Mouse (Mus musculus): ENCODE measurements around the gene Clip3.

DNA sequence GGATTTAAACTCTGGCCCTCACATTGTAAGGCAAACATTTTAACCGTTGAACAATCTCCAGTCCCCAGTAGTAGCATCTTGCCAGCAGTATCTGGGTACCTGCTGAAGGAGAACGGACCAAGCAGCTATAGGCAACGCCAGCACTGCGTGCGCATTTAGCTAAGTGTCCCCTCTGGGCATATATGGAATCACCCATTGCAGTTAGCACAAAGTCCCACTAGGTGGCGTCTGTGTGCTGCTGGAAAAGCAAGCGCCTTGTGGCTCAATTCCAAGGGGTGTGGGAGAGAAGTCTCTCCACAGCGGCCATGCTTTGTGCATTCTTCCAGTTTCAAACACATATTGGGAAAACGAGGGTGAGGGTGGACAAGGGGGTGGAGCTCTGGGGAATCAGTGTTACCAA lies 44.9 kb downstream of the Clip3 start:
- TF ChIP-seq GATA1 (IDR thresholded peaks at IDR 0.05; ENCODE audit: borderline replicate concordance, low read length) (no peak), CTCF (IDR thresholded peaks at IDR 0.05; ENCODE audit: low read depth, low read length) (peak; percentile 90), TAL1 (conservative IDR thresholded peaks at IDR 0.05; ENCODE audit: low read depth, low read length) (no peak)
